Mouse (Mus musculus) CH12.LX (cell line): ENCODE measurements around the gene Aco2. TPM values are rescaled to one million over a fixed set of nuclear protein-coding genes. Genes with fewer than 3 reads are reported as not detected.

Source experiments
- DNase-seq: peaks from one replicate; pipeline ENCODE4 v3.0.0-alpha.2; 2013; ENCODE audit errors: extremely low read depth
- H3K27ac ChIP-seq: 2 replicates; pipeline ENCODE4 v1.5.1; 2012; ENCODE audit warnings: low read depth, mild to moderate bottlenecking, control low read depth, moderate library complexity; ENCODE audit not compliant: insufficient read depth
- H3K27me3 ChIP-seq: replicated peaks from 2 replicates; pipeline ENCODE3; 2012; ENCODE audit warnings: inconsistent platforms
- H3K36me3 ChIP-seq, 2 experiments: replicated peaks in 1 of 2; 2 replicates each; pipeline versions ENCODE3 to v1.6.1; 2012; ENCODE audit warnings: inconsistent platforms in 1 of 2, low read length in 1 of 2, mild to moderate bottlenecking in 1 of 2, mixed read lengths in 1 of 2, moderate library complexity in 1 of 2; ENCODE audit not compliant: control insufficient read depth in 1 of 2, insufficient read depth in 1 of 2
- H3K4me1 ChIP-seq, 2 experiments: 2 replicates each; pipeline ENCODE4 v1.6.1; 2012; ENCODE audit warnings: inconsistent platforms in 1 of 2, moderate library complexity in 1 of 2; ENCODE audit not compliant: insufficient read depth in 2 of 2, control insufficient read depth in 1 of 2
- H3K4me2 ChIP-seq: 2 replicates; pipeline ENCODE4 v1.6.1; 2012; ENCODE audit warnings: low read depth, mild to moderate bottlenecking, control low read depth; ENCODE audit not compliant: poor library complexity, insufficient read depth, severe bottlenecking
- H3K4me3 ChIP-seq, 3 experiments: fragments of 150-350 bp in 1 of 3; sonication (generic) in 1 of 3; replicated peaks in 1 of 3; 2 replicates each; pipeline versions ENCODE3 to v1.5.1; 2011 to 2012; ENCODE audit warnings: low read depth in 2 of 3, low read length in 2 of 3, mild to moderate bottlenecking in 2 of 3, moderate library complexity in 2 of 3, control low read depth in 1 of 3, improper control_type of control experiment in 1 of 3, inconsistent platforms in 1 of 3, mixed read lengths in 1 of 3; ENCODE audit not compliant: poor library complexity in 1 of 3
- H3K79me2 ChIP-seq: replicated peaks from 2 replicates; pipeline ENCODE4 v1.6.1; 2012; ENCODE audit warnings: mild to moderate bottlenecking, moderate library complexity; ENCODE audit not compliant: control insufficient read depth, poor library complexity, insufficient read depth, severe bottlenecking; ENCODE audit errors: extremely low read depth
- H3K9ac ChIP-seq: 2 replicates; pipeline ENCODE4 v1.6.1; 2012; ENCODE audit warnings: low read depth, mild to moderate bottlenecking, control low read depth, moderate library complexity; ENCODE audit not compliant: insufficient read depth
- H3K9me3 ChIP-seq: replicated peaks from 2 replicates; pipeline ENCODE3; 2012; ENCODE audit warnings: low read length, inconsistent platforms, mixed read lengths
- CTCF ChIP-seq, 2 experiments: IDR thresholded peaks in 1 of 2; conservative IDR thresholded peaks in 1 of 2; 2 replicates each; pipeline ENCODE4 v1.5.1; 2011 to 2012; ENCODE audit warnings: low read depth in 2 of 2, low read length in 2 of 2, improper control_type of control experiment in 1 of 2, inconsistent platforms in 1 of 2, mild to moderate bottlenecking in 1 of 2, moderate library complexity in 1 of 2
- EP300 ChIP-seq: IDR thresholded peaks from 2 replicates; pipeline ENCODE4 v1.6.1; 2011; ENCODE audit warnings: low read length, improper control_type of control experiment
- ETS1 ChIP-seq: conservative IDR thresholded peaks from 2 replicates; pipeline ENCODE4 v1.6.1; 2012; ENCODE audit warnings: low read depth, mild to moderate bottlenecking, inconsistent platforms, low read length, improper control_type of control experiment, moderate library complexity
- GABPA ChIP-seq: IDR thresholded peaks from 2 replicates; pipeline ENCODE4 v1.6.1; 2012; ENCODE audit warnings: low read depth, low read length, improper control_type of control experiment, inconsistent platforms; ENCODE audit not compliant: insufficient replicate concordance
- HCFC1 ChIP-seq: IDR thresholded peaks from 2 replicates; pipeline ENCODE4 v1.6.1; 2012; ENCODE audit warnings: low read depth, mild to moderate bottlenecking, inconsistent platforms, low read length, improper control_type of control experiment
- IRF4 ChIP-seq: IDR thresholded peaks from 2 replicates; pipeline ENCODE4 v1.6.1; 2014; ENCODE audit warnings: low read depth, mild to moderate bottlenecking, inconsistent platforms, low read length, improper control_type of control experiment
- KAT2A ChIP-seq: IDR thresholded peaks from 2 replicates; pipeline ENCODE4 v1.6.1; 2012; ENCODE audit warnings: low read length, improper control_type of control experiment, inconsistent platforms; ENCODE audit not compliant: insufficient replicate concordance
- MAFK ChIP-seq: IDR thresholded peaks from 2 replicates; pipeline ENCODE4 v1.6.1; 2011; ENCODE audit warnings: low read length, improper control_type of control experiment; ENCODE audit not compliant: insufficient replicate concordance
- MEF2A ChIP-seq: IDR thresholded peaks from 2 replicates; pipeline ENCODE4 v1.6.1; 2014; ENCODE audit warnings: low read depth, mild to moderate bottlenecking, inconsistent platforms, low read length, improper control_type of control experiment, borderline replicate concordance
- MXI1 ChIP-seq: IDR thresholded peaks from 2 replicates; pipeline ENCODE4 v1.6.1; 2011; ENCODE audit warnings: mild to moderate bottlenecking, low read depth, low read length, improper control_type of control experiment
- NRF1 ChIP-seq: IDR thresholded peaks from 2 replicates; pipeline ENCODE4 v1.6.1; 2014; ENCODE audit warnings: low read depth, mild to moderate bottlenecking, inconsistent platforms, low read length, improper control_type of control experiment, moderate library complexity
- POLR2A ChIP-seq: IDR thresholded peaks from 2 replicates; pipeline ENCODE4 v1.6.1; 2011; ENCODE audit warnings: low read depth, mild to moderate bottlenecking, improper control_type of control experiment, low read length
- POLR2AphosphoS2 ChIP-seq: IDR thresholded peaks from 2 replicates; pipeline ENCODE4 v1.6.1; 2011; ENCODE audit warnings: low read depth, low read length, improper control_type of control experiment
- RAD21 ChIP-seq: IDR thresholded peaks from 2 replicates; pipeline ENCODE4 v1.6.1; 2011; ENCODE audit warnings: low read depth, mild to moderate bottlenecking, low read length, improper control_type of control experiment, moderate library complexity
- SIN3A ChIP-seq: IDR thresholded peaks from 2 replicates; pipeline ENCODE4 v1.6.1; 2012; ENCODE audit warnings: low read length, improper control_type of control experiment, inconsistent platforms
- SMC3 ChIP-seq: IDR thresholded peaks from 2 replicates; pipeline ENCODE4 v1.6.1; 2011; ENCODE audit warnings: low read depth, low read length, improper control_type of control experiment
- UBTF ChIP-seq: IDR thresholded peaks from 2 replicates; pipeline ENCODE4 v1.6.1; 2012; ENCODE audit warnings: low read depth, mild to moderate bottlenecking, inconsistent platforms, low read length, improper control_type of control experiment, moderate library complexity
- USF1 ChIP-seq: IDR thresholded peaks from 2 replicates; pipeline ENCODE4 v1.6.1; 2014; ENCODE audit warnings: low read depth, mild to moderate bottlenecking, inconsistent platforms, low read length, improper control_type of control experiment
- ZNF384 ChIP-seq: IDR thresholded peaks from 2 replicates; pipeline ENCODE4 v1.6.1; 2012; ENCODE audit warnings: low read depth, low read length, improper control_type of control experiment, inconsistent platforms
- dilution Hi-C: fragments of 300-500 bp; cut with MboI; formaldehyde crosslinking; loops from 2 replicates; pipeline ENCODE4 v1.14.3; 2020; ENCODE audit warnings: low sequenced_read_pairs; ENCODE audit not compliant: extremely low pct_unique_long_range_greater_than_20kb, extremely low pct_ligation_motif_present
- in situ Hi-C: fragments of 300-500 bp; cut with MboI; formaldehyde crosslinking; loops from 3 replicates; pipeline ENCODE4 v1.14.3; 2019; ENCODE audit warnings: low sequenced_read_pairs, low pct_ligation_motif_present, low pct_unique_long_range_greater_than_20kb, mixed read lengths
- polyA plus RNA-seq: library from polyadenylated mRNA; unstranded; fragments of >175 nt; gene quantifications from 2 replicates; pipeline ENCODE4 v1.2.1, GENCODE M21; 2012; ENCODE audit warnings: low read depth; ENCODE audit not compliant: insufficient read length
- total RNA-seq, 2 experiments: library from RNA; depleted of rRNA; stranded (reverse); fragments of 300-350 nt in 1 of 2; fragments of >200 nt in 1 of 2; gene quantifications; 2 replicates each; pipeline ENCODE4 v1.2.3; 2012 to 2014

Gene Aco2
- total and polyA plus RNA-seq, 3 experiments, result 150 to 205 (median 190) TPM

GRCm38 (mm10) chr15:81847861-81848260 lies 24.2 kb upstream of the Aco2 start:
- DNase-seq, result no peak
- Histone ChIP-seq H3K36me3 (peaks cover 43 to 63% of the 10 kb centered on the region in 2 experiments), H3K27me3 (no peaks in the 10 kb centered on the region), H3K4me1 (peaks cover 8 to 39% of the 10 kb centered on the region in 2 experiments), H3K79me2 (peaks cover 8% of the 10 kb centered on the region), H3K9ac (no peak overlapping the region), H3K27ac (no peak overlapping the region), H3K4me3 (no peak overlapping the region), H3K4me2 (no peak overlapping the region), H3K9me3 (no peaks in the 10 kb centered on the region)
- in situ Hi-C loops (no loop called here), dilution Hi-C loops (no loop called here)
- TF ChIP-seq ETS1, result no peak
- TF ChIP-seq IRF4, result no peak
- TF ChIP-seq UBTF, result no peak
- TF ChIP-seq MXI1, result no peak
- TF ChIP-seq POLR2A, result no peak
- no peak for TF ChIP-seq USF1
- TF ChIP-seq NRF1, result no peak
- TF ChIP-seq HCFC1, result no peak
- no peak for TF ChIP-seq KAT2A
- no peak for TF ChIP-seq POLR2AphosphoS2
- no peak for TF ChIP-seq SIN3A
- no peak for TF ChIP-seq MAFK
- TF ChIP-seq EP300, result no peak

GRCm38 (mm10) chr15:81848301-81848700 lies 23.8 kb upstream of the Aco2 start:
- Histone ChIP-seq H3K79me2 (peaks cover 11% of the 10 kb centered on the region), H3K4me3 (no peak overlapping the region), H3K9ac (no peak overlapping the region), H3K27ac (no peak overlapping the region), H3K4me1 (peaks cover 8 to 39% of the 10 kb centered on the region in 2 experiments), H3K4me2 (no peak overlapping the region), H3K9me3 (no peaks in the 10 kb centered on the region), H3K27me3 (no peaks in the 10 kb centered on the region), H3K36me3 (peaks cover 43 to 67% of the 10 kb centered on the region in 2 experiments)
- dilution Hi-C loops (no loop called here), in situ Hi-C loops (no loop called here)
- peak; percentile 80 for DNase-seq
- TF ChIP-seq ZNF384 (0 out of 2 replicates have a peak, but pooled peaks have one; percentile 18), CTCF (conservative IDR thresholded peaks at IDR 0.05 in 1 of 2, IDR thresholded peaks at IDR 0.05 in 1 of 2; ENCODE audit: low read depth in 2 of 2, low read length in 2 of 2) (peak; percentile 57 to 79; a peak in 3 of 4 replicates), GABPA (no peak), SMC3 (peak; percentile 37), MEF2A (no peak), RAD21 (peak; percentile 40)
